Mouse (Mus musculus) myocyte (in vitro differentiated cells): ENCODE measurements around the gene Lcn2. TPM values are rescaled to one million over a fixed set of nuclear protein-coding genes. Genes with fewer than 3 reads are reported as not detected.

ENCODE experiments used
- H3K27me3 ChIP-seq: one replicate; pipeline ENCODE4 v1.6.1; 2011; ENCODE audit not compliant: control insufficient read depth, insufficient read depth, insufficient read length
- H3K36me3 ChIP-seq: one replicate; pipeline ENCODE4 v1.6.1; 2011; ENCODE audit not compliant: control insufficient read depth, insufficient read depth
- H3K4me2 ChIP-seq: one replicate; pipeline ENCODE4 v1.6.1; 2011; ENCODE audit warnings: low read depth, control low read depth
- H3K4me3 ChIP-seq: one replicate; pipeline ENCODE4 v1.5.1; 2011; ENCODE audit warnings: mild to moderate bottlenecking, control low read depth, moderate library complexity
- H3K79me2 ChIP-seq: one replicate; pipeline ENCODE4 v1.6.1; 2011; ENCODE audit not compliant: control insufficient read depth, insufficient read depth
- H3ac ChIP-seq: one replicate; pipeline ENCODE4 v1.6.1; 2011; ENCODE audit not compliant: control insufficient read depth, insufficient read length
- CEBPB ChIP-seq: IDR thresholded peaks from 2 replicates; pipeline ENCODE4 v1.6.1; 2011; ENCODE audit warnings: mild to moderate bottlenecking, moderate library complexity; ENCODE audit not compliant: poor library complexity, insufficient read depth, severe bottlenecking
- E2F4 ChIP-seq: IDR thresholded peaks from one replicate; pipeline ENCODE4 v1.6.1; 2011; ENCODE audit warnings: mild to moderate bottlenecking, control low read depth, moderate library complexity; ENCODE audit not compliant: insufficient read depth
- MAX ChIP-seq: IDR thresholded peaks from one replicate; pipeline ENCODE4 v1.6.1; 2011; ENCODE audit warnings: low read depth, mild to moderate bottlenecking, control low read depth
- MYOD1 ChIP-seq, 3 experiments: IDR thresholded peaks; one replicate each; pipeline ENCODE4 v1.6.1; 2011; ENCODE audit warnings: control low read depth in 2 of 3, low read depth in 2 of 3, mild to moderate bottlenecking in 2 of 3, moderate library complexity in 1 of 3; ENCODE audit not compliant: insufficient read length in 2 of 3, control insufficient read depth in 1 of 3
- MYOG ChIP-seq, 3 experiments: IDR thresholded peaks; one replicate each; pipeline ENCODE4 v1.6.1; 2011; ENCODE audit warnings: control low read depth in 2 of 3, low read depth in 2 of 3, mild to moderate bottlenecking in 2 of 3; ENCODE audit not compliant: insufficient read length in 2 of 3, control insufficient read depth in 1 of 3, insufficient read depth in 1 of 3
- POLR2A ChIP-seq: IDR thresholded peaks from one replicate; pipeline ENCODE4 v1.6.1; 2011; ENCODE audit warnings: low read depth, mild to moderate bottlenecking, control low read depth, moderate library complexity; ENCODE audit not compliant: insufficient read length
- POLR2AphosphoS2 ChIP-seq: IDR thresholded peaks from one replicate; pipeline ENCODE4 v1.6.1; 2011; ENCODE audit warnings: low read depth, control low read depth; ENCODE audit not compliant: insufficient read length
- REST ChIP-seq: IDR thresholded peaks from one replicate; pipeline ENCODE4 v1.6.1; 2011; ENCODE audit warnings: mild to moderate bottlenecking, control low read depth, moderate library complexity; ENCODE audit not compliant: insufficient read depth, insufficient read length
- SRF ChIP-seq: IDR thresholded peaks from one replicate; pipeline ENCODE4 v1.6.1; 2011; ENCODE audit warnings: low read depth; ENCODE audit not compliant: control insufficient read depth, insufficient read length
- TCF12 ChIP-seq: IDR thresholded peaks from one replicate; pipeline ENCODE4 v1.6.1; 2011; ENCODE audit warnings: mild to moderate bottlenecking, control low read depth; ENCODE audit not compliant: poor library complexity, insufficient read depth, severe bottlenecking
- TCF3 ChIP-seq: IDR thresholded peaks from one replicate; pipeline ENCODE4 v1.6.1; 2011; ENCODE audit warnings: low read depth, control low read depth; ENCODE audit not compliant: insufficient read length
- USF1 ChIP-seq: IDR thresholded peaks from one replicate; pipeline ENCODE4 v1.6.1; 2011; ENCODE audit warnings: low read depth, mild to moderate bottlenecking, control low read depth, moderate library complexity
- polyA plus RNA-seq: library from polyadenylated mRNA; unstranded; fragments of >200 nt; fragmentation: generic; extraction: Trizol; gene quantifications from one replicate; pipeline ENCODE4 v1.2.1, GENCODE M21; 2012; ENCODE audit warnings: missing spikeins

The Lcn2 gene
- polyA plus RNA-seq, 1 experiment: 0.02 TPM

DNA sequence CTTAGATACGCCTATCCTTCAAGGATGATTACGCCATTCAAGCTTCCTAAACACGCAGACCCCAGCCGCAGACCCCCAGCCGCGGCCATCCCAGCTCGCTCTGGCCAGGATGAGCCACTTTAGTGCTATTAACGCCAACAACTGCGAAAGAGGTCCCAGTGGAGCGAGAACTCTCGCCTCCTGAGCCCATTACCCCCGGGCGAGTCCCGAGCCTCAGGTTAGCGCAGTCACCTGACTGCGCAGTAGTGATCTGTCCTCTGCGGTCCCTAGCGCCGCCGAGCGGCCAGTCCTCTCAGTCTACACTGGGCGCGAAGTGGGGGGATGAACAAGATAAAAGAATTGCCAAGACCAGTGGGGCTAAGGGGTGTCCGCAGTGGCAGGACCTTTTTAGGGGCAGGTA lies 26.6 kb downstream of the Lcn2 start:
- H3K4me3 ChIP-seq: peak overlapping the region; percentile 9
- H3K4me2 ChIP-seq: peak overlapping the region; percentile 59
- H3K36me3 ChIP-seq: no peaks in the 10 kb centered on the region
- H3K27me3 ChIP-seq: no peaks in the 10 kb centered on the region
- TF ChIP-seq POLR2A (no peak), MYOD1 (IDR thresholded peaks at IDR 0.05; ENCODE audit: control insufficient read depth in 1 of 3, insufficient read length in 2 of 3, low read depth in 2 of 3) (no peak)
- peaks cover 5% of the 10 kb centered on the region for H3K79me2 ChIP-seq
- H3ac ChIP-seq: no peak overlapping the region

DNA sequence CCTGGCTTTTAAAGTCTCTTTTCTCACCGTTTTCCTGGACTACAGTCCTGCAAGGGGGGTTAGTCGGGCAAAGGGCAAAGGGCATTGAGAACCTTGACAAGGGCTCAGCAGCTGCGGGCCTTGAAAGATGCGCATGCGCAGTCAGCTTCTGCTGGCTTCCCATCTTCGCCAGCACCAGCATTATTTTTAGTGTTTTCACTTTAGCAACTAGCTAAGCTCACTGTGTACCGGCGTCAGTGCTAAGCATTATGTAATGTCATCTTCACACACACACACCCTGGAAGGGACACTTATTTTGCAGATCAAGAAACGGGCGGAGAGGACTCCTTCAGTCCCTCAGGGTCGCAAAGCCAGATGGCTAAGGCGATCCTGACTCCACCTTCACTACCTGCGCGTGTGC lies 27.3 kb downstream of the Lcn2 start:
- Histone ChIP-seq H3K36me3 (no peaks in the 10 kb centered on the region), H3K27me3 (no peaks in the 10 kb centered on the region), H3K79me2 (peaks cover 5% of the 10 kb centered on the region), H3ac (no peak overlapping the region), H3K4me2 (peak overlapping the region; percentile 59), H3K4me3 (peak overlapping the region; percentile 9)
- no peak for TF ChIP-seq POLR2AphosphoS2
- TF ChIP-seq MYOD1 (IDR thresholded peaks at IDR 0.05; ENCODE audit: control insufficient read depth in 1 of 3, insufficient read length in 2 of 3, low read depth in 2 of 3): peak in 2 of 3 experiments; percentile 5 to 34
- peak in 1 of 3 experiments; percentile 3 for TF ChIP-seq MYOG (IDR thresholded peaks at IDR 0.05; ENCODE audit: control insufficient read depth in 1 of 3, insufficient read depth in 1 of 3, insufficient read length in 2 of 3, low read depth in 2 of 3)
- TF ChIP-seq E2F4: no peak

- H3ac ChIP-seq: no peak overlapping the region
- no peaks in the 10 kb centered on the region for H3K27me3 ChIP-seq
- H3K4me3 ChIP-seq: no peak overlapping the region
- no peaks in the 10 kb centered on the region for H3K36me3 ChIP-seq
- no peaks in the 10 kb centered on the region for H3K79me2 ChIP-seq
- no peak overlapping the region for H3K4me2 ChIP-seq
- TF ChIP-seq POLR2AphosphoS2: no peak
- TF ChIP-seq TCF12: no peak
- no peak for TF ChIP-seq MYOG (IDR thresholded peaks at IDR 0.05; ENCODE audit: control insufficient read depth in 1 of 3, insufficient read depth in 1 of 3, insufficient read length in 2 of 3, low read depth in 2 of 3)
- no peak for TF ChIP-seq E2F4
- no peak for TF ChIP-seq USF1
- TF ChIP-seq SRF: no peak
- TF ChIP-seq MAX: no peak
- no peak for TF ChIP-seq TCF3
- TF ChIP-seq REST: no peak
- TF ChIP-seq MYOD1 (IDR thresholded peaks at IDR 0.05; ENCODE audit: control insufficient read depth in 1 of 3, insufficient read length in 2 of 3, low read depth in 2 of 3): no peak
- no peak for TF ChIP-seq CEBPB
- no peak for TF ChIP-seq POLR2A
Observed at GRCm38 (mm10) chr2:32358381-32358780, 29.7 kb downstream of the Lcn2 start.

GRCm38 (mm10) chr2:32357710-32358109 lies 30.3 kb downstream of the Lcn2 start:
- Histone ChIP-seq H3K4me2 (no peak overlapping the region), H3K27me3 (no peaks in the 10 kb centered on the region), H3ac (no peak overlapping the region), H3K4me3 (no peak overlapping the region), H3K79me2 (no peaks in the 10 kb centered on the region), H3K36me3 (no peaks in the 10 kb centered on the region)
- TF ChIP-seq TCF3 (no peak), MYOD1 (IDR thresholded peaks at IDR 0.05; ENCODE audit: control insufficient read depth in 1 of 3, insufficient read length in 2 of 3, low read depth in 2 of 3) (no peak), SRF (no peak), REST (no peak), POLR2A (no peak), TCF12 (no peak), MAX (no peak), USF1 (no peak), CEBPB (no peak), MYOG (IDR thresholded peaks at IDR 0.05; ENCODE audit: control insufficient read depth in 1 of 3, insufficient read depth in 1 of 3, insufficient read length in 2 of 3, low read depth in 2 of 3) (no peak), E2F4 (no peak)

- H3ac ChIP-seq: no peak overlapping the region
- no peaks in the 10 kb centered on the region for H3K36me3 ChIP-seq
- H3K79me2 ChIP-seq: no peaks in the 10 kb centered on the region
- H3K27me3 ChIP-seq: no peaks in the 10 kb centered on the region
- H3K4me2 ChIP-seq: no peak overlapping the region
- H3K4me3 ChIP-seq: no peak overlapping the region
- no peak for TF ChIP-seq POLR2A
Observed at GRCm38 (mm10) chr2:32356216-32356615, 31.8 kb downstream of the Lcn2 start.

DNA sequence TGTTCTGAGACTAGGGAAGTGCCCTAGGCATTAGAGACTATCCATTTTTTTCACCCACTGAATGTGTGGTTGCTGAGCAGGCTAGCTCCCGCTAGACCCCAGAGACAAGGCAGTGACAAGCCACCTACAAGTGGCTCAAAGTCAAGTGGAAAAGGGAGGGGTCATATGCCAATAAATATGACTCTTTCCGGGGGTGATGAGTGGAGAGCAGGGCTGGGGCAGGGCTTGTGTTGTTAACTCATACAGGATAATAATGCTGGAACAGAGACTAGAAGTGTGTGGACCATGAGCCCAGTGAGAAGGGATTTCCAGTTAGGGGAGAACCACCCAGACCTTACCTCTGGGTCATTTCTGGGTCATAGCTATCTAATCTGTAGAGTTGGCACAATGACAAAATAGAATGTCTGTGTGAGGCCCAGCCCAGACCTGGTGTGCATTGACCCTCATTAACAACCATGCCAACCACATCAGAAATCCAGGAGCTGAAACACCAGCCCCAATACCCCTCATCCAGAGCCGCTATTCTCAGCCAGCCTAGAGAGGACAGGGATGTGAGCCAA lies 33.6 kb downstream of the Lcn2 start:
- TF ChIP-seq SRF (no peak), TCF12 (no peak), POLR2AphosphoS2 (no peak), MAX (no peak), POLR2A (no peak), TCF3 (no peak), MYOD1 (IDR thresholded peaks at IDR 0.05; ENCODE audit: control insufficient read depth in 1 of 3, insufficient read length in 2 of 3, low read depth in 2 of 3) (no peak), CEBPB (no peak), MYOG (IDR thresholded peaks at IDR 0.05; ENCODE audit: control insufficient read depth in 1 of 3, insufficient read depth in 1 of 3, insufficient read length in 2 of 3, low read depth in 2 of 3) (no peak), USF1 (no peak), REST (no peak), E2F4 (no peak)
- no peak overlapping the region for H3K4me2 ChIP-seq
- no peak overlapping the region for H3ac ChIP-seq
- H3K79me2 ChIP-seq: no peaks in the 10 kb centered on the region
- no peaks in the 10 kb centered on the region for H3K36me3 ChIP-seq
- H3K27me3 ChIP-seq: no peaks in the 10 kb centered on the region
- no peak overlapping the region for H3K4me3 ChIP-seq
